Mouse (Mus musculus) liver, embryonic 14.5 days (tissue): Measurements from ENCODE around the gene Myrip. TPM values are rescaled to one million over a fixed set of nuclear protein-coding genes. Genes with fewer than 3 reads are reported as not detected.

Experiments used
- ATAC-seq: fragments of 200-750 bp; cut with Nextera tagmentation; 2 replicates; pipeline ENCODE4 v1.8.0; 2017; ENCODE audit warnings: moderate number of reproducible peaks, mild to moderate bottlenecking, moderate library complexity; ENCODE audit not compliant: insufficient read depth
- DNase-seq, 3 experiments: peaks; one replicate each; pipeline ENCODE4 v3.0.0-alpha.2; 2012 to 2013; ENCODE audit warnings: low read depth in 3 of 3, low spot score in 3 of 3
- H3K27ac ChIP-seq: fragments of 300-500 bp; sonication (generic); 2 replicates; pipeline ENCODE4 v1.5.1; 2014; ENCODE audit warnings: moderate library complexity, mild to moderate bottlenecking, control low read depth, inconsistent platforms
- H3K27me3 ChIP-seq: fragments of 300-500 bp; sonication (generic); 2 replicates; pipeline ENCODE4 v1.6.1; 2014; ENCODE audit warnings: mild to moderate bottlenecking, low read length, moderate library complexity; ENCODE audit not compliant: control insufficient read depth, insufficient read depth
- H3K36me3 ChIP-seq: fragments of 300-500 bp; sonication (generic); replicated peaks from 2 replicates; pipeline ENCODE4 v1.6.1; 2014; ENCODE audit warnings: low read depth; ENCODE audit not compliant: control insufficient read depth, insufficient read depth
- H3K4me1 ChIP-seq, 2 experiments: fragments of 200-500 bp in 1 of 2; fragments of 300-500 bp in 1 of 2; sonication (generic) in 1 of 2; replicated peaks; 2 replicates each; pipeline ENCODE4 v1.6.1; 2012 to 2014; ENCODE audit warnings: antibody characterized with exemption in 1 of 2, inconsistent platforms in 1 of 2, low read length in 1 of 2; ENCODE audit not compliant: control insufficient read depth in 2 of 2, insufficient read depth in 2 of 2
- H3K4me2 ChIP-seq: fragments of 300-500 bp; sonication (generic); 2 replicates; pipeline ENCODE4 v1.6.1; 2014; ENCODE audit warnings: low read depth, mild to moderate bottlenecking, control low read depth, moderate library complexity
- H3K4me3 ChIP-seq, 2 experiments: fragments of 200-500 bp in 1 of 2; fragments of 300-500 bp in 1 of 2; sonication (generic) in 1 of 2; 2 replicates each; pipeline ENCODE4 v1.5.1; 2012 to 2014; ENCODE audit warnings: low read depth in 2 of 2, low read length in 2 of 2, mild to moderate bottlenecking in 2 of 2, control low read depth in 1 of 2, inconsistent platforms in 1 of 2, moderate library complexity in 1 of 2; ENCODE audit not compliant: insufficient read depth in 1 of 2
- H3K9ac ChIP-seq: fragments of 300-500 bp; sonication (generic); replicated peaks from 2 replicates; pipeline ENCODE4 v1.6.1; 2014; ENCODE audit warnings: mild to moderate bottlenecking, control low read depth, moderate library complexity
- H3K9me3 ChIP-seq: fragments of 300-500 bp; sonication (generic); 2 replicates; pipeline ENCODE4 v1.6.1; 2016; ENCODE audit warnings: low read length, mixed read lengths; ENCODE audit not compliant: control insufficient read depth
- CTCF ChIP-seq: IDR thresholded peaks from 2 replicates; pipeline ENCODE4 v1.5.1; 2016; ENCODE audit warnings: antibody characterized with exemption, low read depth, control low read depth
- EP300 ChIP-seq: IDR thresholded peaks from 2 replicates; pipeline ENCODE4 v1.6.1; 2016; ENCODE audit warnings: antibody characterized with exemption, low read depth
- WGBS: fragments of 180-500 bp; shearing (Covaris S2); extraction: QIAGEN DNeasy Blood & Tissue Kit; methylation state at CpG from one replicate; pipeline ENCODE4 v1.1.7; 2014; ENCODE audit not compliant: insufficient replicate concordance; 5-methylcytosine and 5-hydroxymethylcytosine counted together
- polyA plus RNA-seq, 2 experiments: library from polyadenylated mRNA; depleted of rRNA in 1 of 2; stranded (reverse) in 1 of 2; unstranded in 1 of 2; fragments of >200 nt; fragmentation: Nextera tagmentation in 1 of 2; extraction: Ambion mirVana in 1 of 2; gene quantifications; 2 replicates each; pipeline versions ENCODE4 v1.2.1 to v1.2.3; 2012 to 2014

Myrip gene
- polyA plus RNA-seq, 2 experiments: 0.02 to 0.18 TPM

GRCm38 (mm10) chr9:120338172-120338571, 36.9 kb downstream of the Myrip start:
- Histone ChIP-seq H3K9ac (no peak overlapping the region), H3K4me3 (no peak overlapping the region), H3K9me3 (no peaks in the 10 kb centered on the region), H3K4me1 (no peaks in the 10 kb centered on the region), H3K4me2 (no peak overlapping the region), H3K27me3 (no peaks in the 10 kb centered on the region), H3K36me3 (no peaks in the 10 kb centered on the region), H3K27ac (no peak overlapping the region)
- TF ChIP-seq EP300: no peak
- TF ChIP-seq CTCF: no peak
- DNase-seq: no peak
- 30% methylated on average over 4 of the region's 4 CpGs for WGBS
- ATAC-seq: no peak

GRCm38 (mm10) chr9:120339975-120340695, 38.8 kb downstream of the Myrip start:
- no peak overlapping the region for H3K4me2 ChIP-seq
- no peak overlapping the region for H3K9ac ChIP-seq
- no peaks in the 10 kb centered on the region for H3K27me3 ChIP-seq
- no peak for ATAC-seq
- H3K9me3 ChIP-seq: no peaks in the 10 kb centered on the region
- no peak for DNase-seq
- TF ChIP-seq CTCF (no peak), EP300 (no peak)
- H3K36me3 ChIP-seq: no peaks in the 10 kb centered on the region
- no peaks in the 10 kb centered on the region for H3K4me1 ChIP-seq
- H3K4me3 ChIP-seq: no peak overlapping the region
- no peak overlapping the region for H3K27ac ChIP-seq
- 21% methylated on average over 10 of the region's 10 CpGs for WGBS

GRCm38 (mm10) chr9:120343123-120343790, 41.9 kb downstream of the Myrip start:
- Histone ChIP-seq H3K9me3 (no peaks in the 10 kb centered on the region), H3K4me1 (no peaks in the 10 kb centered on the region; a peak in 1 of 4 replicates), H3K27me3 (no peaks in the 10 kb centered on the region), H3K36me3 (no peaks in the 10 kb centered on the region), H3K4me3 (no peak overlapping the region), H3K4me2 (no peak overlapping the region), H3K9ac (no peak overlapping the region), H3K27ac (no peak overlapping the region)
- TF ChIP-seq CTCF (no peak), EP300 (no peak)
- WGBS: 43% methylated on average over 4 of the region's 4 CpGs
- ATAC-seq (no peak), DNase-seq (no peak)

- WGBS: 20% methylated on average over 5 of the region's 5 CpGs
- H3K9ac ChIP-seq: no peak overlapping the region
- DNase-seq (peak in 1 of 3 experiments; percentile 11), ATAC-seq (peak; percentile 23)
- peaks cover 0 to 2% of the 10 kb centered on the region in 2 experiments; a peak in 1 of 4 replicates for H3K4me1 ChIP-seq
- no peak overlapping the region for H3K4me2 ChIP-seq
- no peaks in the 10 kb centered on the region for H3K27me3 ChIP-seq
- no peak overlapping the region for H3K4me3 ChIP-seq
- no peaks in the 10 kb centered on the region for H3K36me3 ChIP-seq
- H3K27ac ChIP-seq: no peak overlapping the region
- TF ChIP-seq EP300: no peak
- TF ChIP-seq CTCF: no peak
- H3K9me3 ChIP-seq: no peaks in the 10 kb centered on the region
These were observed 44.4 kb downstream of the Myrip start for GRCm38 (mm10) chr9:120345651-120346151.

GRCm38 (mm10) chr9:120349145-120349544, 47.8 kb downstream of the Myrip start:
- no peak for DNase-seq

More at GRCm38 (mm10) chr9:120349145-120349544, 47.8 kb downstream of the Myrip start:
- H3K4me2 ChIP-seq: no peak overlapping the region
- no peaks in the 10 kb centered on the region for H3K36me3 ChIP-seq
- WGBS: 66% methylated on average over 4 of the region's 4 CpGs
- H3K27me3 ChIP-seq: no peaks in the 10 kb centered on the region
- H3K9me3 ChIP-seq: no peaks in the 10 kb centered on the region
- no peak overlapping the region for H3K27ac ChIP-seq
- H3K9ac ChIP-seq: no peak overlapping the region
- H3K4me1 ChIP-seq: peaks cover 0 to 6% of the 10 kb centered on the region in 2 experiments; a peak in 1 of 4 replicates
- ATAC-seq: no peak
- H3K4me3 ChIP-seq: no peak overlapping the region
- TF ChIP-seq EP300 (no peak), CTCF (no peak)
